Mouse (Mus musculus) left cerebral cortex, postnatal 14 days (tissue): ENCODE measurements at regions not wholly inside any gene's neighbourhood (a gene's known extent, or its start where the extent isn't known, plus 50 kb on each side); places are given as distances from the start of the nearest gene placed in this dataset.

Experiments used
- DNase-seq, 2 experiments: peaks; one replicate each; pipeline ENCODE4 v3.0.0; 2021 to 2022; ENCODE audit warnings: low spot score in 2 of 2, mixed read lengths in 1 of 2
- intact Hi-C: fragments of 180-260 bp; cut with DNase I; formaldehyde crosslinking; loops from one replicate; pipeline ENCODE4 v1.15.1; 2025

- no peak for DNase-seq
- intact Hi-C loops = no loop called here
These were observed 126.1 kb downstream of the Lrrc30 start for GRCm38 (mm10) chr17:67506466-67506865.

- no peak for DNase-seq
- intact Hi-C loops = no loop called here
These were observed 128.0 kb downstream of the Lrrc30 start for GRCm38 (mm10) chr17:67504502-67505033.

- no peak for DNase-seq
- intact Hi-C loops = no loop called here
These were observed 129.2 kb downstream of the Lrrc30 start for GRCm38 (mm10) chr17:67503125-67503878.

GRCm38 (mm10) chr17:67502628-67503027 lies 129.9 kb downstream of the Lrrc30 start:
- DNase-seq = no peak
- intact Hi-C loops = no loop called here

- peak; percentile 7 to 23 for DNase-seq
- intact Hi-C loops = no loop called here
These were observed 132.5 kb downstream of the Lrrc30 start for GRCm38 (mm10) chr17:67499783-67500641.

GRCm38 (mm10) chr17:67497380-67497779 lies 135.1 kb downstream of the Lrrc30 start:
- intact Hi-C loops = no loop called here
- DNase-seq = no peak

GRCm38 (mm10) chr17:67480463-67480862 lies 126.2 kb upstream of the Ptprm start:
- intact Hi-C loops = no loop called here
- DNase-seq = no peak

- intact Hi-C loops = loop anchor here (1.0 to 10.0 kb wide), 3 partner anchors 119 to 898 kb away; partner anchors contain the start of gene Ptprm
- DNase-seq = peak; percentile 50 to 78
These were observed 118.9 kb upstream of the Ptprm start for GRCm38 (mm10) chr17:67473137-67473536.

GRCm38 (mm10) chr17:67458851-67459421 lies 104.7 kb upstream of the Ptprm start:
- peak in 1 of 2 experiments; percentile 26 for DNase-seq

GRCm38 (mm10) chr17:67451966-67452365 lies 97.7 kb upstream of the Ptprm start:
- peak; percentile 22 to 43 for DNase-seq
- intact Hi-C loops = no loop called here

More at GRCm38 (mm10) chr17:67458851-67459421, 104.7 kb upstream of the Ptprm start:
- intact Hi-C loops = no loop called here

- DNase-seq = no peak
- intact Hi-C loops = no loop called here
These were observed 96.8 kb upstream of the Ptprm start for GRCm38 (mm10) chr17:67451081-67451480.

GRCm38 (mm10) chr17:67450021-67450420 lies 95.8 kb upstream of the Ptprm start:
- intact Hi-C loops = no loop called here
- no peak for DNase-seq

- intact Hi-C loops = no loop called here
These were observed 91.7 kb upstream of the Ptprm start for GRCm38 (mm10) chr17:67445986-67446385.

GRCm38 (mm10) chr17:67440961-67441360 lies 86.7 kb upstream of the Ptprm start:
- intact Hi-C loops = no loop called here
- DNase-seq = no peak

More at GRCm38 (mm10) chr17:67445986-67446385, 91.7 kb upstream of the Ptprm start:
- DNase-seq = peak in 1 of 2 experiments; percentile 18

GRCm38 (mm10) chr17:67419956-67420711 lies 65.9 kb upstream of the Ptprm start:
- DNase-seq = no peak
- intact Hi-C loops = no loop called here

- DNase-seq = no peak
- intact Hi-C loops = no loop called here
These were observed 58.4 kb upstream of the Ptprm start for GRCm38 (mm10) chr17:67412546-67413250.

GRCm38 (mm10) chr17:67409911-67410310 lies 55.7 kb upstream of the Ptprm start:
- DNase-seq = no peak
- intact Hi-C loops = no loop called here

GRCm38 (mm10) chr17:67405934-67406333 lies 51.7 kb upstream of the Ptprm start:
- intact Hi-C loops = no loop called here

More at GRCm38 (mm10) chr17:67405934-67406333, 51.7 kb upstream of the Ptprm start:
- no peak for DNase-seq
